Mouse (Mus musculus) left cerebral cortex, postnatal 25 days (tissue): ENCODE data around the gene Rffl. TPM values are rescaled to one million over a fixed set of nuclear protein-coding genes. Genes with fewer than 3 reads are reported as not detected.
"Not testable (repeated sequence)": the region's sequence is repeated elsewhere in the genome, so short reads cannot be mapped to it uniquely, and the experiment has no call there.

ENCODE experiments used
- DNase-seq, 2 experiments: peaks; one replicate each; pipeline ENCODE4 v3.0.0; 2022; ENCODE audit warnings: low spot score in 2 of 2, mixed read lengths in 1 of 2
- intact Hi-C: fragments of 180-260 bp; cut with DNase I; formaldehyde crosslinking; loops from one replicate; pipeline ENCODE4 v1.15.1; 2025
- total RNA-seq, 2 experiments: library from RNA; stranded (reverse); gene quantifications; 2 replicates each; pipeline ENCODE4 v1.2.3; 2021

The Rffl gene
- total RNA-seq, 2 experiments from 2014 or later, result 8.6 to 9.7 TPM

GRCm38 (mm10) chr11:82852115-82852514 is 18.9 kb downstream of the Rffl start:
- intact Hi-C loops, result no loop called here
- no peak for DNase-seq

- intact Hi-C loops, result no loop called here
- no peak for DNase-seq
Measured at GRCm38 (mm10) chr11:82850259-82850658, 20.8 kb downstream of the Rffl start.

- intact Hi-C loops, result no loop called here
- no peak for DNase-seq
Measured at GRCm38 (mm10) chr11:82847571-82848000, 23.4 kb downstream of the Rffl start.

GRCm38 (mm10) chr11:82846938-82847337 is 24.1 kb downstream of the Rffl start:
- no peak for DNase-seq
- intact Hi-C loops, result no loop called here

GRCm38 (mm10) chr11:82846079-82846436 is 25.0 kb downstream of the Rffl start:
- intact Hi-C loops, result no loop called here
- DNase-seq, result no peak

GRCm38 (mm10) chr11:82845415-82846078 is 25.5 kb downstream of the Rffl start:
- peak; percentile 42 to 60 for DNase-seq
- intact Hi-C loops, result no loop called here

GRCm38 (mm10) chr11:82844771-82845414 is 26.1 kb downstream of the Rffl start:
- intact Hi-C loops, result no loop called here
- no peak for DNase-seq

- peak in 1 of 2 experiments; percentile 11 for DNase-seq
- intact Hi-C loops, result no loop called here
Measured at GRCm38 (mm10) chr11:82838511-82838910, 32.5 kb downstream of the Rffl start.

GRCm38 (mm10) chr11:82837848-82838247 is 33.2 kb downstream of the Rffl start:
- intact Hi-C loops, result no loop called here
- DNase-seq, result no peak

- DNase-seq, result no peak
- intact Hi-C loops, result no loop called here
Measured at GRCm38 (mm10) chr11:82837192-82837591, 33.8 kb downstream of the Rffl start.

GRCm38 (mm10) chr11:82835616-82836432 is 35.2 kb downstream of the Rffl start:
- intact Hi-C loops, result no loop called here
- DNase-seq, result peak in 1 of 2 experiments; percentile 45

GRCm38 (mm10) chr11:82834359-82834758 is 36.7 kb downstream of the Rffl start:
- DNase-seq, intact Hi-C loops: not testable (repeated sequence)

GRCm38 (mm10) chr11:82833929-82834328 is 37.1 kb downstream of the Rffl start:
- no peak for DNase-seq
- intact Hi-C loops, result no loop called here

- DNase-seq, intact Hi-C loops: not testable (repeated sequence)
Measured at GRCm38 (mm10) chr11:82832402-82832801, 38.6 kb downstream of the Rffl start.

GRCm38 (mm10) chr11:82831008-82831893 is 39.8 kb downstream of the Rffl start:
- DNase-seq, result peak; percentile 17
- intact Hi-C loops, result no loop called here

- intact Hi-C loops, result no loop called here
- DNase-seq, result no peak
Measured at GRCm38 (mm10) chr11:82826818-82827217, 44.2 kb downstream of the Rffl start.

- intact Hi-C loops, result no loop called here
- no peak for DNase-seq
Measured at GRCm38 (mm10) chr11:82820788-82821456, 50.1 kb downstream of the Rffl start.

GRCm38 (mm10) chr11:82819350-82819749 is 51.7 kb downstream of the Rffl start:
- DNase-seq, result peak in 1 of 2 experiments; percentile 37
- intact Hi-C loops, result no loop called here

GRCm38 (mm10) chr11:82808485-82808884 is 62.5 kb downstream of the Rffl start:
- no peak for DNase-seq
- intact Hi-C loops, result no loop called here
